Mouse (Mus musculus): ENCODE measurements around the gene Il31.

DNA sequence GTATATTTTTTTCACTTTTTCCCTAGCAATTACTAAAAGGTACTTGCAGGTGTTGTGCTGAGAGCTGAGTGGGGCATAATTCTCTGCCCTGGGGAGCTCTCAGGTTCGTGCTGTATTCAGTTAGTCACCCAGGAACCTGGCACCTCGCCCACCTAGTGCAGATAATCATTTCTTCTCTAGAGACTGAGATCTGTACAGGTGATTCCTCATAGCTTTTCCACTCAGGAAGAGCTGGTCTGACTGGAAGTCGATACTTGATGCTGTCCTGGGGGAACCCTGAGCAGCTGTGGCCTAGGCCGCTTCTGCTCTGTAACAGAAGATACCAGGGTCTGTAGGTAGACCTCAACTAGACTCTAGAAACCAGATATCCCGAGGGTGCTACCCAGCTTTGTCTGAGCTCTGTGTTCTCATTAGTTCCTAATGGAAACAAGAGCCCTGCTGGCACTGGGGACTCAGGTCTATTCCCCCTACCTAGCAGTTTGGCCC, 44.4 kb downstream of the Il31 start:
- no peak for TF ChIP-seq CTCF (IDR thresholded peaks at IDR 0.05)
- no peak for TF ChIP-seq POLR2A (IDR thresholded peaks at IDR 0.05; ENCODE audit: insufficient read depth, low read depth, low read length)
- no peak for TF ChIP-seq EP300 (IDR thresholded peaks at IDR 0.05; ENCODE audit: insufficient read depth, low read depth, low read length)
